Mouse (Mus musculus) gastrocnemius, postnatal 36 days (tissue): ENCODE results near the gene Kcnab3. TPM values are rescaled to one million over a fixed set of nuclear protein-coding genes. Genes with fewer than 3 reads are reported as not detected.
"Not testable (repeated sequence)": the region's sequence is repeated elsewhere in the genome, so short reads cannot be mapped to it uniquely, and the experiment has no call there.

Experiments
- DNase-seq, 2 experiments: peaks; one replicate each; pipeline ENCODE4 v3.0.0; 2022
- intact Hi-C: fragments of 180-260 bp; cut with DNase I; formaldehyde crosslinking; loops from one replicate; pipeline ENCODE4 v1.15.1; 2025
- long read RNA-seq, 2 experiments: library from polyadenylated mRNA; stranded (forward); transcript quantifications; one replicate each; pipeline ENCODE4 v2.0.0; 2021
- total RNA-seq, 2 experiments: library from RNA; stranded (reverse); gene quantifications; 2 replicates each; pipeline ENCODE4 v1.2.3; 2021

Gene Kcnab3
- total RNA-seq = under 1 TPM in 1 of 2 experiments, not detected in 1; 0.10 TPM
- long read RNA-seq, experiment 1 = 0 reads
- long read RNA-seq, experiment 2 = 0 reads

DNA sequence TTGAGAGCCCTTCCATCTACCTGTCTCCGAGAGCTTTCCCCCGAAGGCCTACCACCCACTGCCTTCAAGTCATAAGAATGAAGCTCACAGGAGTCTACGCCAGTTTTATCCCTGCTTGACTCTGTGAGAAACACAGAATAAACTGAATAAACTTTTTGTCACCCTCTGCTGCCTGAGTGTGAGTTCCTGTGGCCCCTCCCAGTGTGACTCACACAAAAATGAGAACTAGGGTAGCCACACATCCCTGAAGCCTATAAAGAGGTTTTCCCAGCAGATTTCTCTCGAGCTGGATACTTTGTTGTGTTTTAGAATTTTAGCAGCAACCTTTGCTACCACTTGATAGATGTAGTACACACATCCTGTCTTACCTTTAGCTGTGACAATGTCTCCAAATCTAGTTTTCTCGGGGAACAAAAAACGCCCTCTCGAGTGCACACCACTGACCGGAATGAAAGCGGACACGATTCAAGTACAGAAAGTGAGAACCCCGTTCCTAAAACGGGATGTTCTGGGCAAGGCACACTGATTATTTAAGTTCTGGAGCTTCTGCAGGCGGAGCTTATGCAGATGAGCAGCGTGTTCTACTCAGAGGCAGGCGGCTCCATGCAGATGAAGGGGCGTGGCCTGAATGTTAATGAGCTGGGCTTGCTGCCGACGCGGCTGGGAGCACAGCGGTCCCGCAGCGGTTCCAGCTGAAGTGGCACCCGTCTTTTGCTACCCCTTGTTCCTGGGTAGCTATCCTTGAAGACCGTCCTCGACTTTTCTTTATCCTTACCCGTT, at the start of gene Kcnab3:
TSS of gene Kcnab3 (plus strand) at position 631 of the 780 bp plus-strand sequence.
- intact Hi-C loops = no loop called here
- DNase-seq = peak; percentile 68 to 79

DNA sequence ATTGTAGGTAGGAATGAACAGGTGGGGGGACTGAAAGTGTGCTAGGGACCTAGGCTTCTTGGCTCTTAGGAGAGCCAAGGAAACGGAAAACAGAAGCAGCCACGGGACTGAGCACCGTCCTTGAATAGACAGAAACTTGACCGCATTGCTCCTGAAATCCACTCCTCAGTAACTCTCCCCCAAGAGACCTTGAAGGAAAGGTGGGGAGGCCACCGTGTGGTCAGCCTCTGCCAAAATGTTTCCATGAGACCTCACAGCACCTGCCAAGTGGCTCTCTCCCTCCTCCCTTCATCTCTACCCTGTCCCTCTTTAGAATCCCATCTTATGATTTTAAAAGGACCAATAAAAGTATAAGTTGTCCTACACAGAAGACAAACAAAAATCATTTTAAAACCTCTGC, 48.8 kb upstream of the Kcnab3 start:
- no peak for DNase-seq
- intact Hi-C loops = loop anchor here (5.0 kb wide), 1 partner anchor 40 kb away; no protein-coding TSS in a partner anchor

DNA sequence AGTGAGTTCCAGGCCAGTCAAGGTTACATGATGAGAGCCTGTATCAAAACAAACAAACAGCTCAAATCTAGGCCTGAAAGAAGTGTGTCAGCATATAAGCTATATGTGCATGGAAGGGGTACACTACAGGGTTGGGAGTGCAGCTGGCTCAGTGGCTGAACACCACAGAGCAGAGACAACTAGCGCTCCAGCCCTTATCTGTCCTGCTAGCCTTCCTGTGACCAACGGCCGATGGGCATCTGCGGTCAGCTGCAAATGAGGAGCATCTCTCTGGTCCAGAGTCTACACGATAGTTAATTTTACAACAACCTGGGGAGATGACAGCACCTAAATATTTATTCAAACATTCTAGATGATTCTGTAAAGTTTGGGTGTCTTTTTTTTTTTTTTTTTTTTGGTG, 34.9 kb upstream of the Kcnab3 start:
- intact Hi-C loops = loop anchor here (2.0 kb wide), 1 partner anchor 60 kb away; no protein-coding TSS in a partner anchor
- DNase-seq = no peak

GRCm38 (mm10) chr11:69295286-69295685, 30.8 kb upstream of the Kcnab3 start:
- DNase-seq = no peak
- intact Hi-C loops = no loop called here

GRCm38 (mm10) chr11:69297799-69298198, 28.3 kb upstream of the Kcnab3 start:
- intact Hi-C loops = no loop called here
- no peak for DNase-seq

GRCm38 (mm10) chr11:69298231-69298630, 27.8 kb upstream of the Kcnab3 start:
- intact Hi-C loops = no loop called here
- DNase-seq = no peak

- intact Hi-C loops = no loop called here
- DNase-seq = no peak
These were observed 23.2 kb upstream of the Kcnab3 start for GRCm38 (mm10) chr11:69302817-69303216.

GRCm38 (mm10) chr11:69305291-69305690, 20.8 kb upstream of the Kcnab3 start:
- intact Hi-C loops = no loop called here

GRCm38 (mm10) chr11:69306039-69306438, 20.0 kb upstream of the Kcnab3 start:
- intact Hi-C loops = no loop called here
- DNase-seq = no peak

More at GRCm38 (mm10) chr11:69305291-69305690, 20.8 kb upstream of the Kcnab3 start:
- DNase-seq = no peak

DNA sequence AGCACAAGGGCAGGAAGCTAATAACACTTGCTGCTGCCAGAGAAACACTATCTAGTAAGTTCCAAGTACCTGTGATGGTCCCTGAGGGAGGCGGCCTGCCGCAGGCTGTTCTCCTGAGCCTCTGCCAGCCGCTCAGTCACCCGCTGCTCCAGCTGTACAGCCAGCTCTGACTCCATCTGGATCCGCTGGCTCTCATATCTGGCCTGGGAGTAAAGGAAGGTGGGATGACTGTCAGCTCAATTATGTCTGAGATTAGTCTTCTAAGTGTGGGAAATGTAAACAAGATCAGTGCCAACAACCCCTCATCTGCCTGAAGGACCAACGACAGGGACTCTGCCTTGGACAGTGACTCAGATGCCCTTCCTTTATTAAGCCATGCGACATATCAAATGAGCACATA, 14.8 kb upstream of the Kcnab3 start:
- peak; percentile 17 to 31 for DNase-seq

GRCm38 (mm10) chr11:69316361-69316760, 9.7 kb upstream of the Kcnab3 start:
- intact Hi-C loops = loop anchor here (5.0 kb wide), 1 partner anchor 39 kb away; no protein-coding TSS in a partner anchor

More for the DNA sequence above, 14.8 kb upstream of the Kcnab3 start:
- intact Hi-C loops = no loop called here

DNA sequence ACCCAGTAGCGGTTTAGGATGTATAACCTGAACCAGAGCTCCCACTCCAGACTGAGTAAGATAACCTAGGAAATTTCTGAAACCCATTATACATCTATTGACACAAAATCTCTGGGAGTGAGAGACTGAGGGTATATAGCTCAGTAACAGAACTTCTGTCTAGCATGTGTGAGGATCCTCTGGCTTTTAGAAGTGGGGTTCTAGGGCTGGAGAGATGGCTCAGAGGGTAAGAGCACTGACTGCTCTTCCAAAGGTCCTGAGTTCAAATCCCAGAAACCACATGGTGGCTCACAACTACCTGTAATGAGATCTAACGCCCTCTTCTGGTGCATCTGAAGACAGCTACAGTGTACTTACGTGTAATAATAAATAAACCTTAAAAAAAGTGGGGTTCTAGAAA, 8.1 kb upstream of the Kcnab3 start:
- intact Hi-C loops = loop anchor here (5.0 kb wide), 1 partner anchor 41 kb away; no protein-coding TSS in a partner anchor
- not testable (repeated sequence) for DNase-seq

More at GRCm38 (mm10) chr11:69316361-69316760, 9.7 kb upstream of the Kcnab3 start:
- no peak for DNase-seq

DNA sequence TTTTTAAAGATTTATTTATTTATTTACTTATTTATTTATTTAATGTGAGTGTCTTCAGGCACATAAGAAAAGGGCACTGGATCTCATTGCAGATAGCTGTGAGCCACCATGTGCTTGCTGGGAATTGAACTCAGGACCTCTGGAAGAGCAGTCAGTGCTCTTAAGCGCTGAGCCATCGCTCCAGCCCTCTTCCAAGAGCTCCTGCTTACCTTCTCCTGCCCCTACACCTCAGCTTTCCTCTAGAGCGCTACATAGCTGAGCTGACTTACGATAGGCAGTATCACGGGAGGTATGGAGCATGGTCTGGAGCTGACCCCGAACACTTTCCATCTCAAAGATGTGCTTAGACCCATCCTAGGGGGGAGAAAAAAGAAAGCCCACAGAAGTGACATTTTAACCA, 4.5 kb upstream of the Kcnab3 start:
- DNase-seq = no peak
- intact Hi-C loops = loop anchor here (5.0 kb wide), 1 partner anchor 46 kb away; the partner anchor contains the start of gene Chd3

DNA sequence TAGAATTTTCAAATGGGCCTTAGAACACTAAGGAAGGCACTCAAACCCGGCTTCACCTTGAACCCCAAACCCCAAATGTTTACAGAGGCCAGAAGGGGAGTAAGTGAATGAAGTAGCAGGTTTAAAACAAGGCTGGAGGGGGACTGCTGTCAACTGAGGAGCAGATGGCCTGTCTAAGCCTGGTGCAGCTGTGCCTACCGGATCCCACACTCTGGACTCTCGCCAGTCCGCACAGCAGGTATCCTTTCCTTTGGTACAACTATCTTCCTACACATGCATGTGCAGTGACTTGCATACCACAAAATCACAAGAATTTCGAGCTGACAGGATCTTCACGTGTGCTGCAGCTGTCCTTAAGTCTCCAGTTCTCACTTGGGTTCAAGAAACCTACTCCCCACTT, 4.0 kb upstream of the Kcnab3 start:
- intact Hi-C loops = loop anchor here (5.0 kb wide), 1 partner anchor 45 kb away; the partner anchor contains the start of gene Chd3
- DNase-seq = no peak

DNA sequence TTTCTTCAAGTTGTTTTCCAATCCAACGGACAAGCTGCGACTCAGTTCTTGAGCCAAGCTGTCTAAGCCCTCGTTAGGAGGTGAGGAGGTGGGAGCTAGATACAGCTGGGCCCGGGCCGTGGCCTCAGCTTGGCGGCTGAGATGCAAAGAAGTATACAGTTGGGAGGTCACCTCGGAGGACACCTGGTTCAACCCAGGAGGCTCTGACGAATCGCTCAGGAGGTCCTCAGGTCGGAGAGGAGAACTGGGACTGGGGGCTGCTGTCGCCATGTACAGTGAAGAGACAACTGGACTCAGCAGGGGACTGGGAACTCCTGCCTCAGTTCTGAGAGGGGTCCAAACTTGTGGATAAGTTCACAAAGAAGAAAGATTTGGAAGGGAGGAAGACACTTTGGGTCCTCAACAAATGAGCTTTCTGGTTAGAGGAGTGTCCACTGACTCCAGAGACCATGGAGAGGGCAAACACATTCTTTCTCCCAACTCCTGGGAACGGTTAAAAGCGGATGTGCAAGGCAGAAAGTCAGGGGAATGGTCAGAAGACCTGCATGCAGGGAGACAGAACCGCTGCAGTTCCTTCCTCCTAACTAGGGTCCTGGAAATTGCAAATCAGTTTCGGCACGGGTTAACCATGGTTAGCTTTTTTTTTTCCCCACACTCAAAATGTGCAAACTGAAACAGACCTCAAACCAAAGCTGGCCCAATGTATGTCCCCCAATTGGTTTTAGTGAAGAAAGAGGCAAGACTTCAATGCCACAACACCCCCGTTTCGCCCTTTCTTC, 3.2 kb upstream of the Kcnab3 start:
- intact Hi-C loops = loop anchor here (5.0 kb wide), 1 partner anchor 44 kb away; the partner anchor contains the start of gene Chd3
- DNase-seq = no peak

DNA sequence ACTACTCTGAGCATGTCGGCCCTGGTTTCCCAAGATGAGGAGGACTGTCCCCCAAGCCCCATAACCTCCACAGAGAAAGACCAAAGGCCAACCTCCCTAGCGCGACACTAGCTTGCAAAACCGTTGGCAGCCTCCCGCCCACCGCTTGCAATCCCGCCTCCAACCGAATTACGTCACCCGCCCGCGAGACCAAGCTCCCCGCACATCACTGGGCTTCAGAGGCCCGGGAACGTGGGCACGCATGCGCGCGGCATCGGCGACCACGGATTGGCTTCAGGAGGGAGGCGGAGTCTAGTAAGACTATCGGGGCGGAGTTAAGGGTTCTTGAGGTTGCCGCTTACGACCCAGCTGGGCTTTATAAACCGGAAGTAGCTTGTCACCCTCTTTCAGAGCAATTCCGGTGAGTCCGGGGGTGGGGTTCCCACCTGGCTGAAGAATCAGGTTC, 2.4 kb upstream of the Kcnab3 start, which contains the start of the genes Cntrob and Trappc1:
TSS of gene Cntrob (minus strand) at position 109 of the 445 bp plus-strand sequence.
TSS of gene Trappc1 (plus strand) at position 314 of the 445 bp plus-strand sequence.
- peak; percentile 96 to 99 for DNase-seq
- intact Hi-C loops = loop anchor here (5.0 kb wide), 1 partner anchor 44 kb away; the partner anchor contains the start of gene Chd3

DNA sequence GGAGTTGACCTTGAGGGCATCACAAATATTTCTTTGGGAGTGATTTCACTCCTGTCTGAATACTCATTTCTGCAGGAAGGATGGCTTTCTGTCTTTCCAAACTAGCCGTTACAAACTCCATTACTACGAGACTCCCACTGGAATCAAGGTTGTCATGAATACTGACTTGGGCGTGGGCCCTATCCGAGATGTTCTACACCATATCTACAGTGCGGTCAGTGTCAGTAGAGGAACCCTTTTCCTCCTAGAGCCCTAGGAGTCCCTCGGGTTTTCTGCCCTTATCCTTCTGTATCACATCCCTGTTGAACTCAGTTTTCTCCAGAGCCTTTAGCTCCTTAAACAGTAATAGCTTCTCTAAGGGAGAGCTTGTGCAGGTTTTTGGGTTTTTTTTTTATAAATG, 1.3 kb upstream of the Kcnab3 start:
- intact Hi-C loops = loop anchor here (5.0 kb wide), 1 partner anchor 43 kb away; the partner anchor contains the start of gene Chd3
- no peak for DNase-seq

DNA sequence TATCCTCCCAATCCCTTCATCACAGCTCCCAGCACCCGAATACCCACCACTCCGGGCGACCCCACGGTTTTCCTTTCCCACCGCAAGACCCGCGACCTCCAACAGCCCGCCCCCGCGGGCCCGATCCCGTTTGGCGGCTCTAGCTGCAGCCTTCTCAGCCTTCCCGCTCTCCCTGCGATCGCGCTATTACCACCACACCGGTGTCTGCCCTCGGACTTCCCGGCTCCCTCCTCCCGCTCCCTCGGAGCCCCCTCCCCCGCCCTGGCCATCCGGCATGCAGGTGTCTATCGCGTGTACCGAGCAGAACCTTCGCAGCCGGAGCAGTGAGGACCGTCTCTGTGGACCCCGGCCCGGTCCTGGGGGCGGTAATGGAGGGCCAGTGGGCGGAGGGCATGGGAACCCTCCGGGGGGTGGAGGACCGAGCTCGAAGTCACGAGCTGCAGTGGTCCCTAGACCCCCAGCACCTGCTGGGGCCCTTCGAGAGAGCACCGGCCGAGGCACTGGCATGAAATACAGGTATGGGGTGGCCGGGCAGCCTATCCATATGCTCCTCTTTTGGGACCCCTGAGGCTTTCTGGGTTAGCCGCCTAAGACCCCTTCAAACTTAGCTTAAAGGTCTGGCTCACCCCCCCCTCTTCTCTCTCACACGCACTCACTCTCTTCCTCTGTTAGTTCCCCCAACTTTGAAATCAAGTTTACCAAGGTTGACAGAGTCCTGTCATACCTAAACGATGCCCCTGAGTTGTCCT, 524 bp downstream of the Kcnab3 start:
- intact Hi-C loops = loop anchor here (1.0 kb wide), 1 partner anchor 31 kb away; no protein-coding TSS in a partner anchor
- no peak for DNase-seq

DNA sequence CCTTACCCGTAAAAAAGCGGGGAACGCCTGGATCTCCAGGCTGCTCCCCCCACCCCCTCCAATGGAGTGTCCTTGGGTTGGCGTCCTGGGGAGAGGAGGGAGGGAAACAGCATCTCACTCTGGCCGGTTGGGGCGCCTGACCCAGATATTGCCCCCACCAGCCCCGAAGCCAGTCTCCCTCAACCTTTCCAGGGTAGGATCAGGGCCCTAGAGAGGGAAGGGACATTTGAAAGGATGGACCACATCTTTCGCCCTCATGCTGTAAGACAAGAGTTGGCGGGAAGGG, 1.0 kb downstream of the Kcnab3 start:
- intact Hi-C loops = loop anchor here (1.0 kb wide), 1 partner anchor 30 kb away; no protein-coding TSS in a partner anchor
- no peak for DNase-seq

- no peak for DNase-seq
- intact Hi-C loops = loop anchor here (1.0 kb wide), 1 partner anchor 30 kb away; no protein-coding TSS in a partner anchor
These were observed 1.6 kb downstream of the Kcnab3 start for GRCm38 (mm10) chr11:69327648-69328047.
